Mouse (Mus musculus): ENCODE data around the gene Lhx5. TPM values are rescaled to one million over a fixed set of nuclear protein-coding genes. Genes with fewer than 3 reads are reported as not detected.
A peak's percentile ranks its signal among the peaks of the same experiment; 100 is the strongest.

Lhx5 gene
- polyA plus RNA-seq, 1 experiment = not detected

- Histone ChIP-seq H3K27ac (ENCODE audit: insufficient read depth, low read depth, low read length) (no peak overlapping the region), H3K4me3 (ENCODE audit: insufficient read depth, low read length) (no peak overlapping the region), H3K4me1 (ENCODE audit: control insufficient read depth, insufficient read depth, low read length) (no peaks in the 10 kb centered on the region)
- TF ChIP-seq POLR2A (IDR thresholded peaks at IDR 0.05; ENCODE audit: borderline replicate concordance, low read depth, low read length) (no peak), CTCF (IDR thresholded peaks at IDR 0.05; ENCODE audit: low read depth, low read length) (peak; percentile 82)
Observed at GRCm38 (mm10) chr5:120457628-120458027, 26.1 kb downstream of the Lhx5 start.

- no peaks in the 10 kb centered on the region for H3K4me1 ChIP-seq (ENCODE audit: control insufficient read depth, insufficient read depth, low read length)
- H3K27ac ChIP-seq (ENCODE audit: insufficient read depth, low read depth, low read length) = no peak overlapping the region
- TF ChIP-seq POLR2A (IDR thresholded peaks at IDR 0.05; ENCODE audit: borderline replicate concordance, low read depth, low read length) (no peak), CTCF (IDR thresholded peaks at IDR 0.05; ENCODE audit: low read depth, low read length) (no peak)
- H3K4me3 ChIP-seq (ENCODE audit: insufficient read depth, low read length) = no peak overlapping the region
Observed at GRCm38 (mm10) chr5:120459133-120459532, 27.6 kb downstream of the Lhx5 start.

GRCm38 (mm10) chr5:120461902-120462301 lies 30.4 kb downstream of the Lhx5 start:
- Histone ChIP-seq H3K27ac (ENCODE audit: insufficient read depth, low read depth, low read length) (no peak overlapping the region), H3K4me3 (ENCODE audit: insufficient read depth, low read length) (no peak overlapping the region), H3K4me1 (ENCODE audit: control insufficient read depth, insufficient read depth, low read length) (no peaks in the 10 kb centered on the region)
- TF ChIP-seq POLR2A (IDR thresholded peaks at IDR 0.05; ENCODE audit: borderline replicate concordance, low read depth, low read length) (no peak), CTCF (IDR thresholded peaks at IDR 0.05; ENCODE audit: low read depth, low read length) (no peak)

- H3K27ac ChIP-seq (ENCODE audit: insufficient read depth, low read depth, low read length) = no peak overlapping the region
- TF ChIP-seq CTCF (IDR thresholded peaks at IDR 0.05; ENCODE audit: low read depth, low read length) = peak; percentile 43; the same call in 1 of the 2 replicates
- no peak for TF ChIP-seq POLR2A (IDR thresholded peaks at IDR 0.05; ENCODE audit: borderline replicate concordance, low read depth, low read length)
- no peak overlapping the region for H3K4me3 ChIP-seq (ENCODE audit: insufficient read depth, low read length)
- no peaks in the 10 kb centered on the region for H3K4me1 ChIP-seq (ENCODE audit: control insufficient read depth, insufficient read depth, low read length)
Observed at GRCm38 (mm10) chr5:120464321-120464720, 32.8 kb downstream of the Lhx5 start.

GRCm38 (mm10) chr5:120465062-120465461 lies 33.6 kb downstream of the Lhx5 start:
- no peak overlapping the region for H3K27ac ChIP-seq (ENCODE audit: insufficient read depth, low read depth, low read length)
- TF ChIP-seq POLR2A (IDR thresholded peaks at IDR 0.05; ENCODE audit: borderline replicate concordance, low read depth, low read length) (no peak), CTCF (IDR thresholded peaks at IDR 0.05; ENCODE audit: low read depth, low read length) (peak; percentile 91)
- H3K4me3 ChIP-seq (ENCODE audit: insufficient read depth, low read length) = no peak overlapping the region
- H3K4me1 ChIP-seq (ENCODE audit: control insufficient read depth, insufficient read depth, low read length) = no peaks in the 10 kb centered on the region

- Histone ChIP-seq H3K27ac (ENCODE audit: insufficient read depth, low read depth, low read length) (no peak overlapping the region), H3K4me3 (ENCODE audit: insufficient read depth, low read length) (no peak overlapping the region), H3K4me1 (ENCODE audit: control insufficient read depth, insufficient read depth, low read length) (no peaks in the 10 kb centered on the region)
- TF ChIP-seq CTCF (IDR thresholded peaks at IDR 0.05; ENCODE audit: low read depth, low read length) = no peak
- no peak for TF ChIP-seq POLR2A (IDR thresholded peaks at IDR 0.05; ENCODE audit: borderline replicate concordance, low read depth, low read length)
Observed at GRCm38 (mm10) chr5:120465860-120466259, 34.4 kb downstream of the Lhx5 start.

- peak overlapping the region; percentile 40 for H3K4me3 ChIP-seq (ENCODE audit: insufficient read depth, low read length)
Observed at GRCm38 (mm10) chr5:120467026-120467425, 35.5 kb downstream of the Lhx5 start.

GRCm38 (mm10) chr5:120468336-120468735 lies 36.8 kb downstream of the Lhx5 start:
- TF ChIP-seq POLR2A (IDR thresholded peaks at IDR 0.05; ENCODE audit: borderline replicate concordance, low read depth, low read length) = no peak
- TF ChIP-seq CTCF (IDR thresholded peaks at IDR 0.05; ENCODE audit: low read depth, low read length) = no peak
- Histone ChIP-seq H3K27ac (ENCODE audit: insufficient read depth, low read depth, low read length) (no peak overlapping the region), H3K4me1 (ENCODE audit: control insufficient read depth, insufficient read depth, low read length) (no peaks in the 10 kb centered on the region), H3K4me3 (ENCODE audit: insufficient read depth, low read length) (no peak overlapping the region)

More at GRCm38 (mm10) chr5:120467026-120467425, 35.5 kb downstream of the Lhx5 start:
- H3K27ac ChIP-seq (ENCODE audit: insufficient read depth, low read depth, low read length) = no peak overlapping the region
- no peaks in the 10 kb centered on the region for H3K4me1 ChIP-seq (ENCODE audit: control insufficient read depth, insufficient read depth, low read length)
- TF ChIP-seq CTCF (IDR thresholded peaks at IDR 0.05; ENCODE audit: low read depth, low read length) (no peak), POLR2A (IDR thresholded peaks at IDR 0.05; ENCODE audit: borderline replicate concordance, low read depth, low read length) (no peak)

- Histone ChIP-seq H3K27ac (ENCODE audit: insufficient read depth, low read depth, low read length) (no peak overlapping the region), H3K4me3 (ENCODE audit: insufficient read depth, low read length) (no peak overlapping the region), H3K4me1 (ENCODE audit: control insufficient read depth, insufficient read depth, low read length) (no peaks in the 10 kb centered on the region)
- TF ChIP-seq CTCF (IDR thresholded peaks at IDR 0.05; ENCODE audit: low read depth, low read length) (no peak), POLR2A (IDR thresholded peaks at IDR 0.05; ENCODE audit: borderline replicate concordance, low read depth, low read length) (no peak)
Observed at GRCm38 (mm10) chr5:120468830-120469229, 37.3 kb downstream of the Lhx5 start.

- TF ChIP-seq CTCF (IDR thresholded peaks at IDR 0.05; ENCODE audit: low read depth, low read length) (no peak), POLR2A (IDR thresholded peaks at IDR 0.05; ENCODE audit: borderline replicate concordance, low read depth, low read length) (no peak)
- H3K4me3 ChIP-seq (ENCODE audit: insufficient read depth, low read length) = no peak overlapping the region
- no peaks in the 10 kb centered on the region for H3K4me1 ChIP-seq (ENCODE audit: control insufficient read depth, insufficient read depth, low read length)
- no peak overlapping the region for H3K27ac ChIP-seq (ENCODE audit: insufficient read depth, low read depth, low read length)
Observed at GRCm38 (mm10) chr5:120471538-120471937, 40.0 kb downstream of the Lhx5 start.

- TF ChIP-seq POLR2A (IDR thresholded peaks at IDR 0.05; ENCODE audit: borderline replicate concordance, low read depth, low read length) (no peak), CTCF (IDR thresholded peaks at IDR 0.05; ENCODE audit: low read depth, low read length) (no peak)
- Histone ChIP-seq H3K27ac (ENCODE audit: insufficient read depth, low read depth, low read length) (no peak within 1 kb of the TSS), H3K4me1 (ENCODE audit: control insufficient read depth, insufficient read depth, low read length) (no peaks in the 10 kb centered on the region), H3K4me3 (ENCODE audit: insufficient read depth, low read length) (no peak within 1 kb of the TSS)
Observed at GRCm38 (mm10) chr5:120472770-120473169, 41.3 kb downstream of the Lhx5 start, which contains the start of gene Sdsl. Gene Sdsl, minus strand, starts transcription at chr5:120472810.
